Mouse (Mus musculus) cerebellum, adult 2 months (tissue): Measurements from ENCODE around the gene Lhx5.

Experiments
- CTCF ChIP-seq: fragments of 200-500 bp; IDR thresholded peaks from 2 replicates; pipeline ENCODE4 v1.5.1; 2011; ENCODE audit warnings: low read depth, mild to moderate bottlenecking, control low read depth, low read length, moderate library complexity, borderline replicate concordance; ENCODE audit not compliant: insufficient read depth
- POLR2A ChIP-seq: fragments of 200-500 bp; IDR thresholded peaks from 2 replicates; pipeline ENCODE4 v1.6.1; 2011; ENCODE audit warnings: low read length, control low read depth, borderline replicate concordance; ENCODE audit not compliant: insufficient read depth

DNA sequence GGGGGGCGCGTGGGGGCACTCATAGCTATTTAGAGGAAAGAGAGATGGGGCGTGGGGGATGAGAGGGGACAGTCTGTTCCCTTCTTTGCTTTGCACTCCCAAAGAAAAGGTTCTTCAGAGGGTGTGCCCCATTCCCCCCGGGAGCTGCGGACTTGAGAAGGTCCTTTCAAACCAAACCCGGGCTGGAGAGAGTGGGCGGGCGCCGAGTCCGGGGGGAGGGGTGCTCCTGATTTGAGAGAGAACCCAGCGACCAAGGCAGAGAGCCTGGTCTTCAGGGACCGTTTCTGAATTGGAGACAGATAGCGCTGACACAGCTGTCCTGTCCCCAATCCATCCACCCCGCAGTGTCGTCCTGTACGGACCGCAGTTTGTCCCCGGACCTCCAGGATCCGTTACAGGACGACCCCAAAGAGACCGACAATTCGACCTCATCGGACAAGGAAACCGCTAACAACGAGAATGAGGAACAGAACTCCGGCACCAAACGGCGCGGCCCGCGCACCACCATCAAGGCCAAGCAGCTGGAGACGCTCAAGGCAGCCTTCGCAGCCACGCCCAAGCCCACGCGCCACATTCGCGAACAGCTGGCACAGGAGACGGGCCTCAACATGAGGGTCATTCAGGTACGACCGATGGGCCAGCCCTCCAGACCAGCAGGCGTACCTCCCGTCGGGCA is 3.6 kb downstream of the Lhx5 start:
- TF ChIP-seq POLR2A (no peak), CTCF (no peak)
